Mouse (Mus musculus) embryo, embryonic 10.5 days (tissue): ENCODE results near the gene Gm20388.
"Not testable (repeated sequence)": the region's sequence is repeated elsewhere in the genome, so short reads cannot be mapped to it uniquely, and the experiment has no call there.

ENCODE experiments used
- DNase-seq: peaks from one replicate; pipeline ENCODE4 v3.0.0-alpha.2; 2015; ENCODE audit warnings: low spot score

Gm20388 gene

GRCm38 (mm10) chr8:123039376-123040109 is 3128.9 kb downstream of the Gm20388 start:
- DNase-seq = no peak

- peak; percentile 79 for DNase-seq
Observed at GRCm38 (mm10) chr8:123040110-123040650, 3129.5 kb downstream of the Gm20388 start.

GRCm38 (mm10) chr8:123041008-123041773 is 3130.6 kb downstream of the Gm20388 start:
- DNase-seq = peak; percentile 71

- DNase-seq = no peak
Observed at GRCm38 (mm10) chr8:123041774-123042105, 3131.1 kb downstream of the Gm20388 start.

- DNase-seq = peak; percentile 100
Observed at GRCm38 (mm10) chr8:123042158-123042973, 3131.7 kb downstream of the Gm20388 start, which contains the start of gene Ankrd11. Gene Ankrd11 (minus strand): TSS chr8:123042277.

GRCm38 (mm10) chr8:123042974-123043625 is 3132.5 kb downstream of the Gm20388 start:
- DNase-seq = peak; percentile 6

GRCm38 (mm10) chr8:123043941-123044340 is 3133.3 kb downstream of the Gm20388 start:
- no peak for DNase-seq

GRCm38 (mm10) chr8:123044743-123045425 is 3134.2 kb downstream of the Gm20388 start:
- not testable (repeated sequence) for DNase-seq

GRCm38 (mm10) chr8:123046706-123047105 is 3136.1 kb downstream of the Gm20388 start:
- no peak for DNase-seq

GRCm38 (mm10) chr8:123047827-123048226 is 3137.2 kb downstream of the Gm20388 start:
- DNase-seq = no peak

GRCm38 (mm10) chr8:123048402-123048801 is 3137.8 kb downstream of the Gm20388 start:
- DNase-seq = no peak

GRCm38 (mm10) chr8:123051458-123051857 is 3140.8 kb downstream of the Gm20388 start:
- no peak for DNase-seq

GRCm38 (mm10) chr8:123062721-123063120 is 3152.1 kb downstream of the Gm20388 start, which contains the start of gene Spg7:
Gene Spg7 (plus strand): TSS chr8:123062942.
- no peak for DNase-seq

- DNase-seq = no peak
Observed at GRCm38 (mm10) chr8:123064072-123064471, 3153.4 kb downstream of the Gm20388 start.

- peak; percentile 66 for DNase-seq
Observed at GRCm38 (mm10) chr8:123064809-123065213, 3154.2 kb downstream of the Gm20388 start.

GRCm38 (mm10) chr8:123065214-123066100 is 3154.8 kb downstream of the Gm20388 start:
- peak; percentile 98 for DNase-seq

GRCm38 (mm10) chr8:123066101-123066683 is 3155.6 kb downstream of the Gm20388 start:
- peak; percentile 68 for DNase-seq

- DNase-seq = no peak
Observed at GRCm38 (mm10) chr8:123071176-123071575, 3160.5 kb downstream of the Gm20388 start.

- no peak for DNase-seq
Observed at GRCm38 (mm10) chr8:123077213-123077612, 3166.6 kb downstream of the Gm20388 start.
